Mouse (Mus musculus) small intestine, adult 2 months (tissue): ENCODE results near the gene Axin2. TPM values are rescaled to one million over a fixed set of nuclear protein-coding genes. Genes with fewer than 3 reads are reported as not detected.

Source experiments
- H3K27ac ChIP-seq: fragments of 200-500 bp; 2 replicates; pipeline ENCODE4 v1.5.1; 2012; ENCODE audit warnings: low read depth, low read length, control low read depth, inconsistent platforms; ENCODE audit not compliant: insufficient read depth
- H3K27me3 ChIP-seq: fragments of 200-500 bp; 2 replicates; pipeline ENCODE4 v1.6.1; 2012; ENCODE audit warnings: mild to moderate bottlenecking, moderate library complexity, low read length, inconsistent platforms; ENCODE audit not compliant: control insufficient read depth, insufficient read depth
- H3K36me3 ChIP-seq: fragments of 200-500 bp; 2 replicates; pipeline ENCODE4 v1.6.1; 2012; ENCODE audit warnings: mild to moderate bottlenecking, low read length, control low read depth, inconsistent platforms; ENCODE audit not compliant: control insufficient read depth, insufficient read depth
- H3K4me1 ChIP-seq: fragments of 200-500 bp; 2 replicates; pipeline ENCODE4 v1.6.1; 2012; ENCODE audit warnings: low read length, inconsistent platforms, mixed read lengths; ENCODE audit not compliant: control insufficient read depth, insufficient read depth, insufficient read length
- H3K4me3 ChIP-seq: fragments of 200-500 bp; 2 replicates; pipeline ENCODE4 v1.5.1; 2012; ENCODE audit warnings: low read depth, mild to moderate bottlenecking, control low read depth, inconsistent platforms, low read length, moderate library complexity
- CTCF ChIP-seq: fragments of 200-500 bp; IDR thresholded peaks from 2 replicates; pipeline ENCODE4 v1.5.1; 2012; ENCODE audit warnings: low read depth, mild to moderate bottlenecking, control low read depth, inconsistent platforms, low read length, moderate library complexity, mixed read lengths; ENCODE audit not compliant: insufficient replicate concordance, insufficient read length; ENCODE audit errors: extremely low read depth
- POLR2A ChIP-seq: fragments of 200-500 bp; IDR thresholded peaks from 2 replicates; pipeline ENCODE4 v1.6.1; 2012; ENCODE audit warnings: low read depth, mild to moderate bottlenecking, control low read depth, inconsistent platforms, low read length, moderate library complexity
- WGBS: fragments of 180-500 bp; shearing (Covaris S2); methylation state at CpG from one replicate; pipeline ENCODE4 v1.1.7; 2018; 5-methylcytosine and 5-hydroxymethylcytosine counted together
- polyA plus RNA-seq: library from polyadenylated mRNA; depleted of rRNA; stranded (reverse); fragments of >200 nt; gene quantifications from 2 replicates; pipeline ENCODE4 v1.2.3, GENCODE M21; 2012

Axin2 gene
- polyA plus RNA-seq, 1 experiment = 48.5 TPM

DNA sequence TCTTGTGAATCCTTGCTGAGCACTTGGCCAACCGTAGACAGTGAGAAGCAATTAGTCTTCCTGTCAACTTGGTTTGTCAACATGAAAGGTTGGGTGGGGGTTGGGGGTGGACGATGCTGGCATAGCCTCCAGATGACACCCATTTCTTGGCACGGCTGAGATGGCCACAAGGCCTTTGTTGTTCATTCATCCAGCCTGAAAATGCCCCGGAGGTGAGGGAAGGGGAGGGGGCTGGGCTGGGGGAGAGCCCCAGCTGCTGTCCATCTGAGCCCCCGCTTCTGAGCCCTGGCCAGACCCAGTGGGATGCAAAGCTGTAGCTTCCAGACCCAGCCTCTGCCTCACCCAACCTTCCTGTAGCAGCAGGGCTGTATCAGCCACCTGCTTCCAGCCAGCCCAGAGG lies 38.2 kb downstream of the Axin2 start:
- H3K27me3 ChIP-seq = no peaks in the 10 kb centered on the region
- no peak overlapping the region for H3K27ac ChIP-seq
- 73% methylated on average over 5 of the region's 5 CpGs for WGBS
- H3K4me1 ChIP-seq = no peaks in the 10 kb centered on the region; the same call in none of the 2 replicates
- H3K36me3 ChIP-seq = no peaks in the 10 kb centered on the region
- no peak overlapping the region for H3K4me3 ChIP-seq
- no peak for TF ChIP-seq CTCF
- no peak for TF ChIP-seq POLR2A

DNA sequence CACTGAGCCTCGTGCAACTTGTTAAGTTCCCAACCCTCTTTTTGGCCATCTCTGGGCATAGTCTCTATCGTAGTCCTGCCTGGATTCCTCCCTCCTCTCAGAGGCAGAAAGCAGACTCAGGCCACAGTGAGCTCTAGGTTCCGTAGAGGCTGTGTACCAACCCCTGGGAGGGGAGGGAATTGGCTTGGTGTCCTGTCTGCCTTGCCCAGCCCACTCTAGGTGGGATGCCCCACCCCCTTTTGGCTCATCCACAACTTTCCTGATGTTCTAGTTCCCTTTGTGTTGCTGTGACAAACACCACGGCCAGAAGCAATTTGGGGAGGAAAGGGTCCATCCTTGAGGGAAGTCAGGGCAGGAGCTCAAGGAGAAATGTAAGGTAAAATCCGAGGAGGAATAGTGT lies 39.0 kb downstream of the Axin2 start:
- no peaks in the 10 kb centered on the region for H3K36me3 ChIP-seq
- H3K27me3 ChIP-seq = no peaks in the 10 kb centered on the region
- H3K27ac ChIP-seq = no peak overlapping the region
- 58% methylated on average over 5 of the region's 5 CpGs for WGBS
- no peak for TF ChIP-seq POLR2A
- TF ChIP-seq CTCF = no peak
- no peak overlapping the region for H3K4me3 ChIP-seq
- no peaks in the 10 kb centered on the region; the same call in none of the 2 replicates for H3K4me1 ChIP-seq

DNA sequence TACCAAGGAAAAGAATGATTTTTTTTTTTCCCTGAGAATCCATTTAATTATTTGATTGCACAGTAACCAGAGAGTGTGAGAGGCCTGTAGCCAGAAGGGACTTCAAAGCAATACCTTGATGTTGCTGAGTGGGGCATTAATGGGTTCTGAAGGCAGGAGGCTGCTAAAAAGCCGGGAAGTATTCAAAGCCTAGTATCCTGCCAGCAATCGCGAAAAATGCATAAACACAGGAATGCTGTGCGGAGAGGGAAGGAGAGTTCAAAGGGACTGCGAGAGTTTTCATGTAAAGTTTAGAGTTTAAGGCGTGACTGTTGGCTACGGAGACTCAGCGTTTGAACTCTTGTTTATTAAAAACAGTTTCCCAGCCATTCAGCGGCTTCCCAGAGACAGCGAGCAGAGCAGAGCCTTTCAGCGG lies 41.5 kb downstream of the Axin2 start:
- Histone ChIP-seq H3K27me3 (no peaks in the 10 kb centered on the region), H3K36me3 (no peaks in the 10 kb centered on the region), H3K4me1 (no peaks in the 10 kb centered on the region; the same call in 1 of the 2 replicates), H3K4me3 (no peak overlapping the region), H3K27ac (no peak overlapping the region)
- no peak for TF ChIP-seq POLR2A
- no peak for TF ChIP-seq CTCF
- WGBS = 39% methylated on average over 11 of the region's 11 CpGs

DNA sequence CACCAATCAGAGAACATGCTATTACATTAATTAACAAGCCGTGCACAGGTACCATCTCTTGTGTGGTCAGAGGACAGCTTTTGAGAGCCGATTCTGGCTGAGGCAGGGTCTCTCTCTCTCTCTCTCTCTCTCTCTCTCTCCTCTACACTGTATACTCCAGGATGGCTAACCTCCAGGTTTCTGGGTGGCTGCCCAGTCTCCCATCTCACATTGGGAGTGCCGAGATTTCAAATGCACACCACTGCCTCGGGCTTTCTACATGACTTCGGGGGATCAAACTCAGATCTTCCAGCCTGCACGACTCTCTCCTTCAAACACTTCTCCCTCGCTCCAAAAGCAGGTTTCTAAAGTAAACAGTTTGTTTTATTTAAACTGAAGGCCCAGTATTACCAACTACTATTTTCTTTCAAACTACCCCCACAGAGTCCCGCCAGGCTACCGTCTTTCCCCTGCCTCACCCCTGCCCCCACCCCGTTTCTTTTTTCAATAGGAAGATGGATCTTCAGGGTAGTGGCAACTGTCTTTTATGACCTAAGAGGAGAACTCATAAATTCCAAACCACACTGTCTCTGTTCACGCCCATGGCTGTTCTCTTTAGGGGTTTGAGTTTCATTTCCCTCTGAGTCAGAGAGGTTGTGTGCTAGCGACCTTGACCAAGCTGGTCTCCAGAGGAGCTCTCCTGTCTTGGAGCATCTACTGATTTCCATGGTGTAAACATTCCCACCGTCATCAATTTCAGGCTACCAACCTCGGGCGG lies 43.5 kb downstream of the Axin2 start:
- H3K27ac ChIP-seq = no peak overlapping the region
- TF ChIP-seq POLR2A (no peak), CTCF (no peak)
- no peaks in the 10 kb centered on the region for H3K27me3 ChIP-seq
- WGBS = 72% methylated on average over 15 of the region's 15 CpGs
- H3K4me3 ChIP-seq = no peak overlapping the region
- H3K4me1 ChIP-seq = no peaks in the 10 kb centered on the region; the same call in 1 of the 2 replicates
- no peaks in the 10 kb centered on the region for H3K36me3 ChIP-seq

DNA sequence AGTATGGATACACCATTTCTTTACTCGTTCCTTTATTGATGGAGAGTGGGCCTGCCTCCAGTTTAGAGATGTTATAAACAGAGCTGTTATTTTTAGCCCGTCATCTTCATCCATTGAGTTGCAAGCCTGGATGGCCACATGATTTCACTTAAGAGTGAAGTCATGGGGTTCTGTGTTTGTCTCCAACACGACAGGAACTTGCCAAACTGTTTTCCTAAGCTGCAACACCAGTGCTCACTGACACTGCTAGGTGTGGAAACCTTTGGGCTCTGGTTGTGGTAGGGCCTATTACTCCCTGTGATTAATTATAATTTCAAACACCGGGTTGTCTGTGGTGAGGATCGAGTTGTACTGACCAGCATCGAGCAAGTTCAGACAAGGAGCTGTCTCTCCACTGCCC lies 45.6 kb downstream of the Axin2 start:
- no peaks in the 10 kb centered on the region for H3K27me3 ChIP-seq
- H3K4me1 ChIP-seq = no peaks in the 10 kb centered on the region; the same call in 1 of the 2 replicates
- WGBS = 72% methylated on average over 6 of the region's 6 CpGs
- H3K27ac ChIP-seq = no peak overlapping the region
- H3K4me3 ChIP-seq = no peak overlapping the region
- no peak for TF ChIP-seq CTCF
- no peak for TF ChIP-seq POLR2A
- no peaks in the 10 kb centered on the region for H3K36me3 ChIP-seq

DNA sequence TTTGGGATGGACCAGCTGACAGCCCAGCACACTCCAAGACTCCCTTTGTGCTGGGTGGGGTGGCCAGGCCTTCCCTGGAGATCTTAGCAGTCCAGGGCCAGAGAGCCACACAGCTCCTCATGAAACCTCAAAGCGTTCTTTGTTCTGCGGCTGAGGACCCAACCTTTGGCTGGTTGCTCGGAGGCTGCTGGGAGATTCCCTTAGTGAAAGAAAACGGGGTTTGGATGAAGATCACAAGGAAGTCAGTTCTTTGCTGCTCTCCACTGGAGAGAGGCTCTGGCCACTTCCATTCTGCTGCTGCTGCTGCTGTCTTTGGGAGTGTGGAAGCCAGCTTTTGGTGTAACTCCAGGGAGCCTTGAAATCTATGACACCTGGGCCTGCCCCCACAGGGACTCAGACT lies 53.3 kb downstream of the Axin2 start:
- Histone ChIP-seq H3K4me3 (no peak overlapping the region), H3K36me3 (no peaks in the 10 kb centered on the region), H3K4me1 (no peaks in the 10 kb centered on the region), H3K27me3 (no peaks in the 10 kb centered on the region), H3K27ac (no peak overlapping the region)
- 69% methylated on average over 4 of the region's 4 CpGs for WGBS
- TF ChIP-seq CTCF = no peak

DNA sequence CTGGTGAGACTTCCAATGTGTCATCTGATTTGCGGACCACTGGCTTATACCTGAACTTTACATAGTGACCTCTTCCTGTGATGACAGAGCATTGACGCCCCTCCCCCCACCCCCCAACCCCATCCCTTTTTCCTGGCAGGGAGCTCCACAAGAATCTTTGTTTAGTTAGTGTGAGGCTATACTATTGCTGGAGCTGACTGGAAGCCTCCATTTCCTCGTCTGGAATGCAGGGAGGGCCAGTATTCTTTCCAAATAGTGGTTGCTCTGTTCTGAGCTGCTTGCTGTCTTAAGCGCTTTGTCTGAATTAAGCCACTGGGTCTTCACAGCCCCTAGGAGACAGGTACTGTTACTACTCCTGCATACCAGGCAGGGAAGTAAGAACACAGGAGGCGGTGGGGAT lies 53.7 kb downstream of the Axin2 start:
- Histone ChIP-seq H3K27me3 (no peaks in the 10 kb centered on the region), H3K36me3 (no peaks in the 10 kb centered on the region), H3K4me3 (no peak overlapping the region), H3K27ac (no peak overlapping the region), H3K4me1 (no peaks in the 10 kb centered on the region)
- TF ChIP-seq CTCF (no peak), POLR2A (no peak)
- 76% methylated on average over 5 of the region's 5 CpGs for WGBS

DNA sequence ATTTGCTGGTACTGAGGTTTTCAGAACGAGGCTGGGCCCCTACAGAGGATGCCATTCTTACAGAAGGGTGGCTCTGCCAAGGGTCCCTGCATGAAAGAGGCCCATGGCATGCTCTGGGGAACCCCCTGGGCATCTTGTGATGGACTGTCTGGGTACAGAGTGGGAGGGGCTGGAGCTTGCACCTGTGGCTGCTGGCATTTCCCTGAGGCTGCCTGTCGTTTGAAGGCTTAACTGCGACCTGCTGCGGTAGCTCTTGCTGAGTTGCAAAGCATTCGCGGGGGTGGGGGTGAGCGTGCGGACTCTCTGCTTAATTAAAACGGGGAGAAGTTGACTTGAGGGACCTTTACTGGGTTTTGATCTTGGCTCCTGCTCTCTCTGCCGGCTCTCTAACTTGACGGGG lies 55.4 kb downstream of the Axin2 start:
- Histone ChIP-seq H3K27ac (no peak overlapping the region), H3K4me1 (peaks cover 4% of the 10 kb centered on the region; the same call in 1 of the 2 replicates), H3K36me3 (no peaks in the 10 kb centered on the region), H3K4me3 (no peak overlapping the region), H3K27me3 (no peaks in the 10 kb centered on the region)
- WGBS = 37% methylated on average over 11 of the region's 11 CpGs
- TF ChIP-seq CTCF (no peak), POLR2A (no peak)
